ENCODE assay signal across 19 mouse cellular contexts in the genomic region with DNA sequence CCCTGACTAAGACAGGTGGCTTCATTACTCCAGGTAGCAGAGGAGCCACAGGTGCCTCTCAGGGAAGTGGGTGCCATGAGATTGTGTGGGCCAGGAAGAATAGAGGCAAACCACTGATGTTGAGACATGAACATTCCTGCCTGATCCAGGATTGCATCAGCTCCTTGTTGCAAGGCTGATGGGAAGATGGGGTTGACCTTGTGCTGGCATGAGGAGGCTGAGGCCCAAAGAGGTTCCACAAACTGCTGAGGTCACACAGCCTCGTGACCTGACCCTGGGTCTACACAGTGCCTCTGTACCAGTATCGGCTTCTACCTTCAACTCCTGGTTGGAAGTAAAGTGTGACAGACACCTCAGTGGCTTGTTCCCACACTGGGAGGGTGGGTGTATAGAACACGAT. TPM values are rescaled to one million over a fixed set of nuclear protein-coding genes. Genes with fewer than 3 reads are reported as not detected.
A peak's percentile ranks its signal among the peaks of the same experiment; 100 is the strongest.
DNase-seq lines count a peak whose midpoint lies in the region; ATAC-seq and TF ChIP-seq lines count a peak whose summit lies in the region.
"Had no signal": no experiment of that assay in that cellular context is flagged by ENCODE, and none has a peak within 500 bp of the region (broad histone marks: within the 10 kb centered on the region; RNA-seq: fewer than 3 reads in every experiment).

No protein-coding gene starts in this region.

- H3K9ac ChIP-seq in liver, embryonic 16.5 days (ENCODE audit: low read depth, low read length), result no peak overlapping the region
- H3K9ac ChIP-seq in liver, embryonic 12.5 days, result no peak overlapping the region
- no peak overlapping the region for H3K9ac ChIP-seq in neural tube, embryonic 15.5 days (replicated peaks)
- H3K9ac ChIP-seq: embryonic facial prominence, embryonic 13.5 days; forebrain, embryonic 13.5 days; forebrain, postnatal 0 days; heart, embryonic 12.5 days; hindbrain, embryonic 14.5 days had no signal

- TF ChIP-seq POLR2A in myocyte (IDR thresholded peaks at IDR 0.05; ENCODE audit: insufficient read length, low read depth), result no peak

- H3ac ChIP-seq in myocyte (ENCODE audit: control insufficient read depth, insufficient read length), result no peak overlapping the region

- no peaks in the 10 kb centered on the region for H3K9me3 ChIP-seq in liver, embryonic 16.5 days (replicated peaks; ENCODE audit: control insufficient read depth, low read length)
- no peaks in the 10 kb centered on the region for H3K9me3 ChIP-seq in liver, embryonic 12.5 days (replicated peaks)
- no peaks in the 10 kb centered on the region for H3K9me3 ChIP-seq in neural tube, embryonic 15.5 days (replicated peaks)
- H3K9me3 ChIP-seq: embryonic facial prominence, embryonic 13.5 days; forebrain, embryonic 13.5 days; G1E; heart, embryonic 12.5 days; hindbrain, embryonic 10.5 days had no signal

- no peak overlapping the region for H3K27ac ChIP-seq in liver, embryonic 16.5 days (ENCODE audit: low read length)
- no peak overlapping the region for H3K27ac ChIP-seq in liver, embryonic 12.5 days
- H3K27ac ChIP-seq in neural tube, embryonic 15.5 days (replicated peaks), result no peak overlapping the region
- H3K27ac ChIP-seq: embryonic facial prominence, embryonic 13.5 days; forebrain, embryonic 13.5 days; hindbrain, embryonic 14.5 days had no signal

- H3K4me1 ChIP-seq in liver, embryonic 16.5 days (ENCODE audit: control insufficient read depth, low read depth, low read length), result peaks cover 34% of the 10 kb centered on the region
- peaks cover 46% of the 10 kb centered on the region for H3K4me1 ChIP-seq in liver, embryonic 12.5 days
- peaks cover 27% of the 10 kb centered on the region for H3K4me1 ChIP-seq in neural tube, embryonic 15.5 days

- 0 out of 2 replicates have a peak, but pooled peaks have one; percentile 12 for ATAC-seq in liver, embryonic 16.5 days (ENCODE audit: low read depth)
- no peak for ATAC-seq in liver, embryonic 12.5 days
- ATAC-seq in neural tube, embryonic 15.5 days (ENCODE audit: low FRiP score), result no peak
- ATAC-seq: CD4-positive, CD25-positive, alpha-beta regulatory T cell, adult 4 months; forebrain, embryonic 13.5 days; forebrain, postnatal 0 days had no signal

- H3K4me2 ChIP-seq in liver, embryonic 16.5 days (ENCODE audit: low read depth, low read length), result no peak overlapping the region
- H3K4me2 ChIP-seq in liver, embryonic 12.5 days, result no peak overlapping the region
- no peak overlapping the region for H3K4me2 ChIP-seq in myocyte (ENCODE audit: low read depth)
- no peak overlapping the region for H3K4me2 ChIP-seq in neural tube, embryonic 15.5 days
- H3K4me2 ChIP-seq: embryonic facial prominence, embryonic 13.5 days; forebrain, embryonic 13.5 days; heart, embryonic 12.5 days; hindbrain, embryonic 14.5 days had no signal

- peaks cover 60% of the 10 kb centered on the region for H3K79me2 ChIP-seq in myocyte (ENCODE audit: control insufficient read depth, insufficient read depth)

- 69% methylated on average over 3 of the region's 3 CpGs for WGBS in liver, embryonic 16.5 days (ENCODE audit: insufficient replicate concordance)
- WGBS in liver, embryonic 12.5 days (ENCODE audit: insufficient replicate concordance), result 80% methylated on average over 3 of the region's 3 CpGs
- WGBS in neural tube, embryonic 15.5 days, result 90% methylated on average over 3 of the region's 3 CpGs

- H3K4me3 ChIP-seq in liver, embryonic 16.5 days (ENCODE audit: low read depth, low read length), result no peak overlapping the region
- H3K4me3 ChIP-seq in liver, embryonic 12.5 days, result no peak overlapping the region
- no peak overlapping the region for H3K4me3 ChIP-seq in myocyte
- H3K4me3 ChIP-seq in neural tube, embryonic 15.5 days (replicated peaks), result no peak overlapping the region
- H3K4me3 ChIP-seq: embryonic facial prominence, embryonic 13.5 days; forebrain, embryonic 13.5 days; heart, embryonic 12.5 days; hindbrain, embryonic 10.5 days had no signal

- H3K27me3 ChIP-seq in liver, embryonic 16.5 days (ENCODE audit: control insufficient read depth, insufficient read depth, low read depth, low read length), result no peaks in the 10 kb centered on the region
- no peaks in the 10 kb centered on the region; the same call in 1 of the 2 replicates for H3K27me3 ChIP-seq in liver, embryonic 12.5 days (replicated peaks)
- no peaks in the 10 kb centered on the region for H3K27me3 ChIP-seq in myocyte (ENCODE audit: control insufficient read depth, insufficient read depth, insufficient read length)
- H3K27me3 ChIP-seq in neural tube, embryonic 15.5 days (replicated peaks), result no peaks in the 10 kb centered on the region
- H3K27me3 ChIP-seq: embryonic facial prominence, embryonic 13.5 days; forebrain, embryonic 13.5 days; heart, embryonic 12.5 days had no signal

- H3K36me3 ChIP-seq in liver, embryonic 16.5 days (ENCODE audit: control insufficient read depth, insufficient read depth), result no peaks in the 10 kb centered on the region
- no peaks in the 10 kb centered on the region for H3K36me3 ChIP-seq in liver, embryonic 12.5 days
- H3K36me3 ChIP-seq in myocyte (ENCODE audit: control insufficient read depth, insufficient read depth), result no peaks in the 10 kb centered on the region
- H3K36me3 ChIP-seq in neural tube, embryonic 15.5 days, result no peaks in the 10 kb centered on the region

- DNase-seq in adrenal gland, postnatal 14 days, result peak; percentile 45
- DNase-seq in adrenal gland, postnatal 10 days, result no peak
- DNase-seq: B cell, adult 2 months; cerebellum, adult 11 months; cerebellum, adult 8-10 months; cerebellum, postnatal 25 days; forebrain, postnatal 0 days; gastrocnemius, postnatal 14 days had no signal

TF ChIP-seq in myocyte, 11 proteins besides CTCF, POLR2A, EP300 and RAD21:
- TF ChIP-seq USF1 (IDR thresholded peaks at IDR 0.05; ENCODE audit: low read depth) (no peak), CEBPB (IDR thresholded peaks at IDR 0.05; ENCODE audit: insufficient read depth, poor library complexity, severe bottlenecking) (peak; percentile 58; the same call in 1 of the 2 replicates)

RNA-seq across cellular contexts. Expression of a gene that starts 13.6 kb away (rescaled TPM):
- total RNA-seq in adrenal gland, postnatal 14 days (2021), result 13.6 and 14.9 TPM in 2 replicates
- total RNA-seq in adrenal gland, postnatal 10 days (2021), result 10 to 100 TPM; 18.9 to 19.4 TPM
- polyA plus RNA-seq in liver, embryonic 16.5 days (2015; fragmentation: Nextera tagmentation; extraction: Ambion mirVana), result 43.5 and 47.6 TPM in 2 replicates
- 42.7 and 45.7 TPM in 2 replicates for polyA plus RNA-seq in liver, embryonic 12.5 days (2016; fragmentation: Nextera tagmentation; extraction: Ambion mirVana)
- polyA plus RNA-seq in myocyte (2012; fragmentation: generic; extraction: Trizol), result 25.6 TPM
- 51.0 and 57.5 TPM in 2 replicates for polyA plus RNA-seq in neural tube, embryonic 15.5 days (2015; fragmentation: Nextera tagmentation; extraction: Ambion mirVana)
